Mouse (Mus musculus) midbrain, embryonic 11.5 days (tissue): ENCODE results near the gene Dnal1. TPM values are rescaled to one million over a fixed set of nuclear protein-coding genes. Genes with fewer than 3 reads are reported as not detected.

Experiments used
- ATAC-seq: fragments of 200-750 bp; cut with Nextera tagmentation; 2 replicates; pipeline ENCODE4 v1.8.0; 2017; ENCODE audit warnings: moderate TSS enrichment, moderate library complexity; ENCODE audit not compliant: low FRiP score
- DNase-seq: peaks from one replicate; pipeline ENCODE4 v3.0.0; 2015; ENCODE audit warnings: low spot score; ENCODE audit errors: missing footprints
- H3K27ac ChIP-seq: fragments of 300-500 bp; sonication (generic); 2 replicates; pipeline ENCODE4 v1.5.1; 2014; ENCODE audit warnings: low read depth, low read length
- H3K27me3 ChIP-seq: fragments of 300-500 bp; sonication (generic); 2 replicates; pipeline ENCODE4 v1.6.1; 2014; ENCODE audit warnings: mild to moderate bottlenecking, low read length, moderate library complexity, mixed read lengths; ENCODE audit not compliant: control insufficient read depth, insufficient read depth
- H3K36me3 ChIP-seq: fragments of 300-500 bp; sonication (generic); 2 replicates; pipeline ENCODE4 v1.6.1; 2014; ENCODE audit warnings: mild to moderate bottlenecking, low read length, moderate library complexity, mixed read lengths; ENCODE audit not compliant: control insufficient read depth, insufficient read depth
- H3K4me1 ChIP-seq: fragments of 300-500 bp; sonication (generic); 2 replicates; pipeline ENCODE4 v1.6.1; 2014; ENCODE audit warnings: low read length; ENCODE audit not compliant: control insufficient read depth, insufficient read depth
- H3K4me2 ChIP-seq: fragments of 300-500 bp; sonication (generic); 2 replicates; pipeline ENCODE4 v1.6.1; 2014; ENCODE audit warnings: mild to moderate bottlenecking, moderate library complexity
- H3K4me3 ChIP-seq: fragments of 300-500 bp; sonication (generic); 2 replicates; pipeline ENCODE4 v1.5.1; 2014; ENCODE audit warnings: low read depth, low read length
- H3K9ac ChIP-seq: fragments of 300-500 bp; sonication (generic); 2 replicates; pipeline ENCODE4 v1.6.1; 2014; ENCODE audit warnings: low read length
- H3K9me3 ChIP-seq: fragments of 300-500 bp; sonication (generic); 2 replicates; pipeline ENCODE4 v1.6.1; 2016; ENCODE audit warnings: low read length; ENCODE audit not compliant: control insufficient read depth
- WGBS: fragments of 180-500 bp; shearing (Covaris S2); extraction: QIAGEN DNeasy Blood & Tissue Kit; methylation state at CpG from one replicate; pipeline ENCODE4 v1.1.7; 2014; 5-methylcytosine and 5-hydroxymethylcytosine counted together
- polyA plus RNA-seq: library from polyadenylated mRNA; unstranded; fragments of >200 nt; fragmentation: Nextera tagmentation; extraction: Ambion mirVana; gene quantifications from 2 replicates; pipeline ENCODE4 v1.2.1, GENCODE M21; 2014

The Dnal1 gene
- polyA plus RNA-seq, 1 experiment from 2014 or later = 4.9 TPM

DNA sequence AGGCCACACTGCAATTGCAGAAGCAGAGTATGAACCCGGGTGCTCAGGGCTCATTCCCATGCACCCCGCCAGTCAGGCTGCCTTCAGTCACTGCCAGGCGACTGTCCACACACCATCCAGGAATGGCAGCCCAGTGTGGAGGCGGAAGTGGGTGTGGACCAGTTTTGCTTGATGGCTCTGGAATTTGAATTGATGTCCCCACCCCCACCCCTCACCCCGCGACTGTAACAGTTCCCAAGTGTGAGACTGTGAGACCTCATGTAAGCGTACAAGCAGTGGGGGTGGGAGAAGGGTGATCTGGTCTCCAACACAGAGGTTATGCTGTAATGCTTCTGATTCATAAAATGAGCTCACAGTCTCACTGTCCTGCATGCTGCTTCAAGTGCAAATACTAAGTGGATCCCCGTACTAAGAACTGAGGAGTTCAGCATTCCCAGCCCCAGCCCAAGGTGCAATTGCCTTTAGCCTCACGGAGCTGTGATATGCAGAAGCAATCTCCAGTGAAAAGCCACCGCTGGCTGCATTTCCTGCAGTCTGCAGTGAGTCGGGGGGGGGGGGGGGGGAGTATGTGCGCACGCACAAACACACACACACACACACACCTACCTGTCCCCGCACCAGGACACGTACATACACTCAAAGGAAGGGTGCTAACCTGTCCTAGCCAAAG lies 76.1 kb downstream of the Dnal1 start:
- H3K9ac ChIP-seq = no peak overlapping the region
- ATAC-seq (no peak), DNase-seq (no peak)
- no peaks in the 10 kb centered on the region; the same call in 1 of the 2 replicates for H3K9me3 ChIP-seq
- no peaks in the 10 kb centered on the region; the same call in 1 of the 2 replicates for H3K27me3 ChIP-seq
- peaks cover 34% of the 10 kb centered on the region for H3K4me1 ChIP-seq
- WGBS = 62% methylated on average over 14 of the region's 15 CpGs
- H3K4me3 ChIP-seq = no peak overlapping the region
- H3K4me2 ChIP-seq = no peak overlapping the region
- H3K36me3 ChIP-seq = no peaks in the 10 kb centered on the region
- no peak overlapping the region for H3K27ac ChIP-seq

DNA sequence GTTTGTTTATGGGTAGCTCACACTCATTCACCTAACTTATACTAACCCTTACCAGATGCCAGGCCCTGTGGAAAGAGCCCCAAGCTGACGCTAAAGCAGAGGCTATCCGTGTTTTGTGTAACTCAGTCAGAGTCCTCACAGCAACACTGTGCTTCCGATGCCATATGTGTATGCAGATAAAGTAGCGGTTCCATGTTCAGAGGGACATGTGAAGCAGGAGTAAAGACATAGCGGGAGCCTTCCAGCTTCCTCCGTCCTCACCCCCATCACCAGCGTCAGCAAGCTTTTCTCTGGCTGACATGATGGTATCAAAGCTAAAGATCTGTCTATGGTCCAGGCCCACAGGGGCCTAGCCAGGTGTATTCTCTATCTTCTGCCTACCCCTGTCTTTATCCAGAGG lies 77.0 kb downstream of the Dnal1 start:
- Histone ChIP-seq H3K9me3 (no peaks in the 10 kb centered on the region; the same call in 1 of the 2 replicates), H3K4me3 (no peak overlapping the region), H3K4me2 (no peak overlapping the region), H3K4me1 (peaks cover 37% of the 10 kb centered on the region), H3K9ac (no peak overlapping the region), H3K27ac (no peak overlapping the region), H3K27me3 (no peaks in the 10 kb centered on the region; the same call in 1 of the 2 replicates), H3K36me3 (no peaks in the 10 kb centered on the region)
- 71% methylated on average over 7 of the region's 7 CpGs for WGBS
- ATAC-seq (no peak), DNase-seq (peak; percentile 86)

DNA sequence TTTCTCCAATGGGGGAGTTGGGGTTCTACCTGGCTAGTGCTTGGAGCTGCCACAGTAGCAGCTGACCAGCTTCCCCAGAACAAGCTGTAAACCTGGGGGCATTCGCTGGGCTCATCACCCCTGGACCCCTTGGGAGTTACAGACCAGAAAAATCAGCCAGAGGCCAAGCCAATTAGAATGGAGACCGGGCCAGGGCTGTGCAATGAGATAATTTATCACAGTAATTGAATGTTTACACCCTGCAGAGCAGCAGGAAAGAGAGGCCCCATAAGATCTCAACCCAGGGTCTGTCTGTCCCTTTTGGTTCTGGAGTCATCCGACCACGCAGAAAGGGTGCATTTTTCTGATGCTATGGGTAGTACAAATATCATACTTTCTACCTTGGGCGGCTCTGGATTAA lies 77.6 kb downstream of the Dnal1 start:
- H3K27ac ChIP-seq = no peak overlapping the region
- ATAC-seq = no peak
- H3K4me3 ChIP-seq = peak overlapping the region; percentile 83
- no peaks in the 10 kb centered on the region; the same call in 1 of the 2 replicates for H3K27me3 ChIP-seq
- no peaks in the 10 kb centered on the region; the same call in 1 of the 2 replicates for H3K9me3 ChIP-seq
- H3K36me3 ChIP-seq = no peaks in the 10 kb centered on the region
- DNase-seq = no peak
- 30% methylated on average over 5 of the region's 5 CpGs for WGBS
- H3K9ac ChIP-seq = peak overlapping the region; percentile 90
- peaks cover 37% of the 10 kb centered on the region for H3K4me1 ChIP-seq
- peak overlapping the region; percentile 99 for H3K4me2 ChIP-seq

DNA sequence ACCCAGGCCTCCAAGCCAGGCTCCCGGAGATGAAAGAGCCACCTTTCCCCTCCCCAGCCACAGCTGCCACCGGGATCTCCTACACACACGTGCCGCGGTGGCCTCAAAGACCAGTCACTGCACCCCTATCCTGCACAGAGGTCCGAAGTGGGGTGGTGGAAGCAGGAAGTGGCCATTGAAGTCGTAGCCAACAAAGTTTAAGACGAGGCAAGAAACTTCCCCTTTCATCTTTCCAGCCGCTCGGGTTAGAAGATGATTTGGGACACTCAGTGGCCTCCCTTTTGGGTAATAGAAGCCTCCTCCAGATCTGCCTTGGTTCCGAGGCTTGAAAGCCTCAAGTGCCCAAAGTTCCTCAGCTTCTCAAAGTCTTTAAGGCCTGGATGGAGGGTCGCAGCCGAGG lies 78.1 kb downstream of the Dnal1 start:
- H3K4me2 ChIP-seq = peak overlapping the region; percentile 99
- no peaks in the 10 kb centered on the region for H3K9me3 ChIP-seq
- peak; percentile 94 for DNase-seq
- H3K4me1 ChIP-seq = peaks cover 37% of the 10 kb centered on the region
- H3K4me3 ChIP-seq = peak overlapping the region; percentile 83
- no peaks in the 10 kb centered on the region for H3K36me3 ChIP-seq
- ATAC-seq = no peak
- peak overlapping the region; percentile 91; the same call in 1 of the 2 replicates for H3K27ac ChIP-seq
- under 1% methylated on average over 13 of the region's 13 CpGs for WGBS
- peak overlapping the region; percentile 90 for H3K9ac ChIP-seq
- H3K27me3 ChIP-seq = no peaks in the 10 kb centered on the region; the same call in 1 of the 2 replicates

DNA sequence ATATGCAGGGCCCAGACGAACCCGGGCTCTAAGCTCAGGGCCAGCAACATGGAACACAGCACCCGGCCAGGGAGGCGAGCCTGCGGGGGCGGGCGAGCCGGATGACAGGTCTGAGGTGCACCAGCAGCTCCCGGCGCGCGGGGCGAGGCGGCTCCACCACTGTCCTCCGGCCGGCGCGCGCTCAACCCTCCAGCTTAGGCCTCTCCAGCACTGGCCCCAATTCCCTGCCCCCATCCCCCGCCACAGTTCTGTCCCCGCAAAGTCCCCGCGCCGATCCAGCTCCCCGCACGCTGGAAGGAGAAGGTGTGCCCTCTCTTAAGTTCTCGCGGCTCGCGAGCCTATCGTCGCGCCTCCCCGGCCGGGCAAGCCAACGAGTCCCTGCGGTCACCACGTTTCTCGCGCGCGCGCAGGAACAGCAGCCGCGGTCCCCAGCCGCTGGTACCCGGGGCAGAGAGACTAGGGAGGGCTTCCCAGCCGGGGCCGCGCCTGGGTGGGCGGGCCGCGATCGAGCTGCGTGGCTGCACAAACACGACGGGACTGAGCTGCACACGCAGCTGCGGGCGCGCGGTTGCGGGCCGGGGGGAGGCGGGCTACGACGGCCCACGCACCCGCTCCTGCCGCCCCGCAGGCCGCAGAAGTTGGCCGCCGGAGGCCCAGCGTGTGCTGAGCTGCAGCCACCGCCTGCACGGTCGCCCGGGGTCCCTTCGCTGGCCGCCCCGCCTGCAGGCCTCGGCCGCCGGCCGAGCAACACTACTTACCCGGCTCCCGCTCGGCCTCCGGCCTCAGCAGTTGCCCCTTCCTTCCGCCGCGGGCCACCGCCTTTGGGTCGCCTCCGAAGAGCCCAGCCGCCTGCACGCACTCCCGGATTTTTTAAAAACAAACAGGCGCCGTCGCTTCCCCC lies 78.8 kb downstream of the Dnal1 start:
- peaks cover 41% of the 10 kb centered on the region for H3K4me1 ChIP-seq
- H3K4me2 ChIP-seq = peak overlapping the region; percentile 99
- peak overlapping the region; percentile 90 for H3K9ac ChIP-seq
- H3K4me3 ChIP-seq = peak overlapping the region; percentile 83
- no peaks in the 10 kb centered on the region; the same call in 1 of the 2 replicates for H3K27me3 ChIP-seq
- DNase-seq = peak; percentile 97
- H3K27ac ChIP-seq = peak overlapping the region; percentile 91
- under 1% methylated on average over 88 of the region's 102 CpGs for WGBS
- no peaks in the 10 kb centered on the region for H3K36me3 ChIP-seq
- ATAC-seq = peak; percentile 64
- no peaks in the 10 kb centered on the region for H3K9me3 ChIP-seq

DNA sequence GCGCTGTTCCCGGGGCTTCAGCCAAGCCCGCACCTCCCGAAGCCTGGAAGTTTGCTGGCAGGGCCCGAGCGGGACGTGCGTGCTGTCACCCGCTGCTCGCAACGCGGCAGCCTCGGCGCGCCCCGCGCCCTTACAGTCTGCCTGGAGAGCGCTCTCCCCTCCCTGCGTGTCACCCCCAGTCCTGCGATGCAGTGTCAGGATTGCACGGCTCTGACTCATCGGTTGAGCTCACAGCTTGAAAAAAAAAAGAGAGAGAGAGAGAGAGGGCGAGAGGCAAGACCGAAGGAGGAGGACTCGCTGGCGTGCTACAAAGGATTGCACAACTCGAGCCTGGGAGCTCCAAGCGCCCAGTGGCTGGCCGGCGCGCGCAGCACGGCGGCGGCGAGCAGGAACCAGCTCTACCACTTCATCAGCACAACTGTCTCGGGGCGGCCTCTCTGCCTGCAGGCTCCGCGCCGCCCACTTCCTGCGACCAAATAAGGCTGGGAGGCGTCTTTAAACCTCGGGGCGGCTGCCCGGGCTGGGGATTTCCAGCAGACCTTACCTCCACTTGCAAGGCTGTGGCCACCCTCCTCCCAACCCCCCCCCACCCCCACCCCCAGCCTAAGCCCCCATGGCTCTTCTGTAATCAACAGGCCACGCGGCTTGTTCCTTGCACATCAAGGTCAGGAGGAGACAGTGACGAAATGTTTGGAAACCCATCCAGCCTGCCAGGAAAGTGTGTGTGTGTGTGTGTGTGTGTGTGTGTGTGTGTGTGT lies 79.7 kb downstream of the Dnal1 start:
- peak overlapping the region; percentile 90 for H3K9ac ChIP-seq
- under 1% methylated on average over 49 of the region's 49 CpGs for WGBS
- H3K4me2 ChIP-seq = peak overlapping the region; percentile 99
- peak overlapping the region; percentile 83 for H3K4me3 ChIP-seq
- H3K27me3 ChIP-seq = no peaks in the 10 kb centered on the region; the same call in 1 of the 2 replicates
- peak; percentile 83 for ATAC-seq
- no peaks in the 10 kb centered on the region for H3K36me3 ChIP-seq
- H3K27ac ChIP-seq = peak overlapping the region; percentile 91
- peak; percentile 98 for DNase-seq
- H3K9me3 ChIP-seq = no peaks in the 10 kb centered on the region
- peaks cover 41% of the 10 kb centered on the region for H3K4me1 ChIP-seq

DNA sequence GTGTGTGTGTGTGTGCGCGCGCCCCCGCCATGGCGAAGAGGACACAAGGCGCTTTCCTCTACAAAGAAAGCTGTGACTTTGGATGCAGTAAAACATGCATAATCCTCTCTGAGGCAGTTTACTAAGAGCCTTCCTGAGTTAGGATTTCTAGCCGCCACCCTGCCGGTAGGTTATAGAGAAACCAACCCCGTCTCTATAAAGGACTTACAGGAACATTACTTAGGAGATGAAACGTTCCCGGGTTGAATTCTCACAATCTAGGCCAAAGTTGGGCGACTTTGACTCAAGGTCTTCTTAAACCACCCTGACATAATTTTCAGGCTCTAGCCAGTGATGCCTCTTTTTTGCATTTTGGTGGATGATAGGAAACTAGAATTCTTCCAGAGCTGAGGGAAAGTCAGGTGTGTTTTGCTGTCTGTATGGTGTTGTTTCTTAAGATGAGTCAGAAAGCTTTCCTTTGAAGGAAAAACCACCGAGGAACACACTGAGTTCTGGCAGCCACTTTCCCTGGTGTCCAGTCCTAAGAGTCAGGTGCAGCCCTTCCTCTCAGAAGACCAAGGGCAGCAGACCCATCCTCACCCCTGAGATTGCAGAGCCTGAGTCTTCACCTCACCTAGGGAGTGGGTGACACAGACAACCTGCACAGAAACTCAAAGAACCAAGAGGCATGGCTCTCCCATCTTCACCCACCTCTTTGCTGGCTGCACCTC lies 80.4 kb downstream of the Dnal1 start:
- WGBS = 4% methylated on average over 13 of the region's 13 CpGs
- DNase-seq (peak; percentile 91), ATAC-seq (no peak)
- Histone ChIP-seq H3K4me3 (peak overlapping the region; percentile 83), H3K4me1 (peaks cover 41% of the 10 kb centered on the region), H3K27me3 (no peaks in the 10 kb centered on the region; the same call in 1 of the 2 replicates), H3K9me3 (no peaks in the 10 kb centered on the region), H3K27ac (peak overlapping the region; percentile 91; the same call in 1 of the 2 replicates), H3K4me2 (peak overlapping the region; percentile 99), H3K9ac (peak overlapping the region; percentile 90; the same call in 1 of the 2 replicates), H3K36me3 (no peaks in the 10 kb centered on the region)

DNA sequence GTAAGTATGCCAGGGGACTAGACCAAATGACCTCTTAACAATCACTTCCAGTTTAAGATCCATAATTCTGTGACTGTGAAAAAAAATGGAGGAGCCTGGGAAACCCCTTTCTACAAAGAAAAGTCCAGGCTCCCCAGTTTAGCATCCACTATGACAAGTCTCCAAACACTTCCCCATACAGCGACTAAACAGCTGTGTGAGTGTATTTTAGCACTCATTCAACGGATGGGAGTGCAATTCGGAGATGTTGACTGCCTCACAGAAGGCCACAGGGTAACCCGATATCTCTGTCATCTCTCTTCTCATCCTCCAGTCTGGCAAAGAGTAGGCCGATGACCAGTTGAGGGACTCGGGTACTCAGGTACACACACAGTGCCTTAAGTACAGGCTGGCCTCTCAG lies 81.0 kb downstream of the Dnal1 start:
- ATAC-seq = no peak

More for the DNA sequence above, 81.0 kb downstream of the Dnal1 start:
- no peak overlapping the region for H3K9ac ChIP-seq
- H3K36me3 ChIP-seq = no peaks in the 10 kb centered on the region
- no peaks in the 10 kb centered on the region; the same call in 1 of the 2 replicates for H3K27me3 ChIP-seq
- H3K27ac ChIP-seq = no peak overlapping the region
- DNase-seq = no peak
- peaks cover 41% of the 10 kb centered on the region for H3K4me1 ChIP-seq
- WGBS = 61% methylated on average over 6 of the region's 6 CpGs
- H3K4me3 ChIP-seq = no peak overlapping the region
- no peaks in the 10 kb centered on the region for H3K9me3 ChIP-seq
- H3K4me2 ChIP-seq = no peak overlapping the region
